Mouse (Mus musculus) lung, adult 2 months (tissue): Measurements from ENCODE around the gene Evi2a. TPM values are rescaled to one million over a fixed set of nuclear protein-coding genes. Genes with fewer than 3 reads are reported as not detected.

Source experiments
- DNase-seq: peaks from one replicate; pipeline ENCODE4 v3.0.0; 2022
- H3K4me1 ChIP-seq: fragments of 200-500 bp; 2 replicates; pipeline ENCODE4 v1.6.1; 2011; ENCODE audit warnings: low read length; ENCODE audit not compliant: control insufficient read depth, insufficient read depth
- H3K4me3 ChIP-seq: fragments of 200-500 bp; replicated peaks from 2 replicates; pipeline ENCODE3; 2011; ENCODE audit warnings: low read depth, mild to moderate bottlenecking, control low read depth, low read length; ENCODE audit errors: extremely low read depth
- CTCF ChIP-seq: fragments of 200-500 bp; IDR thresholded peaks from 2 replicates; pipeline ENCODE4 v1.5.1; 2011; ENCODE audit warnings: mild to moderate bottlenecking, low read length, control low read depth; ENCODE audit not compliant: insufficient read depth
- POLR2A ChIP-seq: fragments of 200-500 bp; IDR thresholded peaks from 2 replicates; pipeline ENCODE4 v1.6.1; 2011; ENCODE audit warnings: low read depth, mild to moderate bottlenecking, control low read depth, low read length, borderline replicate concordance; ENCODE audit errors: extremely low read depth
- WGBS: fragments of 180-500 bp; shearing (Covaris S2); methylation state at CpG from one replicate; pipeline ENCODE4 v1.1.7; 2018; 5-methylcytosine and 5-hydroxymethylcytosine counted together
- polyA plus RNA-seq: library from polyadenylated mRNA; depleted of rRNA; stranded (reverse); fragments of >200 nt; gene quantifications from 2 replicates; pipeline ENCODE4 v1.2.3, GENCODE M21; 2012; rRNA removed

The Evi2a gene
- 7.7 and 14.0 TPM in 2 replicates for polyA plus RNA-seq

- WGBS, result 69% methylated on average over 7 of the region's 7 CpGs
- H3K4me1 ChIP-seq, result peaks cover 5% of the 10 kb centered on the region; the same call in 1 of the 2 replicates
- DNase-seq, result no peak
- TF ChIP-seq CTCF, result no peak
- no peak for TF ChIP-seq POLR2A
- peak within 1 kb of the TSS; percentile 24 for H3K4me3 ChIP-seq
Measured at GRCm38 (mm10) chr11:79530333-79530761, at the start of gene Evi2a, which contains the start of gene Evi2. Evi2a (minus strand) TSS chr11:79530609. Evi2 (minus strand) TSS chr11:79530589.

DNA sequence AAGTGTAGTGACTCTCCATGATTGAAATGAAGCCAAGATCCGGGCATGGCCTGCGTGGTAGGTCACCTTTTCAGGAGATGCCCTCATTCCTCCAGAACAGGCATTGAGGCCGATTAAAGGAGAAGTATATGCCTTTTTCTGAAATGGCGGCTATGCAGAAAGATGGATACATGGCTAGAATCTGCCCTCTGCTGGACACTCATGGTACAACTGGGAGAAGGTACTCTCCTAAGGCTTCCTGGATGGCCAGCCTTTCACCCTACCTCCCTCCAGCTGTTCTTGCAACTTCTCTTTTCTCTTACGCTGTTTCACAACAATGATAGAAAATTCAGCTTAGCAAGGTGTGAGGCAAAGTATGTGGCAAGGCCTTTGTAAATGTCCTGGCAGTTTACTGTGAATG lies 47.3 kb upstream of the Evi2a start:
- peak; percentile 68 for DNase-seq
- TF ChIP-seq CTCF, result 0 out of 2 replicates have a peak, but pooled peaks have one; percentile 44
- TF ChIP-seq POLR2A, result no peak
- Histone ChIP-seq H3K4me3 (no peak overlapping the region), H3K4me1 (no peaks in the 10 kb centered on the region)
- 36% methylated on average over 5 of the region's 5 CpGs for WGBS

- H3K4me3 ChIP-seq, result no peak overlapping the region
- WGBS, result 87% methylated on average over 14 of the region's 14 CpGs
Measured at GRCm38 (mm10) chr11:79575383-79576073, 45.1 kb upstream of the Evi2a start.

GRCm38 (mm10) chr11:79573836-79574235 lies 43.4 kb upstream of the Evi2a start:
- TF ChIP-seq POLR2A (no peak), CTCF (no peak)
- no peaks in the 10 kb centered on the region for H3K4me1 ChIP-seq
- DNase-seq, result no peak
- 84% methylated on average over 3 of the region's 3 CpGs for WGBS
- H3K4me3 ChIP-seq, result no peak overlapping the region

More at GRCm38 (mm10) chr11:79575383-79576073, 45.1 kb upstream of the Evi2a start:
- no peak for DNase-seq
- no peaks in the 10 kb centered on the region for H3K4me1 ChIP-seq
- no peak for TF ChIP-seq CTCF

DNA sequence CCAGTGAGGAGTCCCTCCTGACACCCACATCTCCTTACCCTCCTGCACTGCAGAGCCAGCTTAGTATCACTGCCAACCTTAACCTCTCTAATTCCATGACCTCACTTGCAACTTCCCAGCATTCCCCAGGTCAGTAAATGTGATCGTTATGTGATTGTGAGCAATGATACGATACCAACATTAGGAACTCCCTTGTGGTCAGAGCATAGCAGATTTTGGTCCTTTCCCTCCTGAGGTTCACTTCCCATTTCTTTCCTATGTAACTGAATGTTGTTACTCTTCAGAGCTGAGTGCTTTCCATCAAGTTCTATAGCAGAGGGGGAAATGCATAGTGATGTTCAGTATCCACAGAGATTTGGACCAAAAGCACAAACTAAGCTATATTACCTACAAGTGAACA lies 39.9 kb upstream of the Evi2a start:
- Histone ChIP-seq H3K4me1 (no peaks in the 10 kb centered on the region), H3K4me3 (no peak overlapping the region)
- no peak for DNase-seq
- no peak for TF ChIP-seq CTCF
- no peak for TF ChIP-seq POLR2A
- WGBS, result 93% methylated on average over 2 of the region's 2 CpGs

- TF ChIP-seq POLR2A (no peak), CTCF (no peak)
- no peak for DNase-seq
- 87% methylated on average over 11 of the region's 11 CpGs for WGBS
- Histone ChIP-seq H3K4me3 (no peak overlapping the region), H3K4me1 (no peaks in the 10 kb centered on the region)
Measured at GRCm38 (mm10) chr11:79568197-79568911, 37.9 kb upstream of the Evi2a start.

DNA sequence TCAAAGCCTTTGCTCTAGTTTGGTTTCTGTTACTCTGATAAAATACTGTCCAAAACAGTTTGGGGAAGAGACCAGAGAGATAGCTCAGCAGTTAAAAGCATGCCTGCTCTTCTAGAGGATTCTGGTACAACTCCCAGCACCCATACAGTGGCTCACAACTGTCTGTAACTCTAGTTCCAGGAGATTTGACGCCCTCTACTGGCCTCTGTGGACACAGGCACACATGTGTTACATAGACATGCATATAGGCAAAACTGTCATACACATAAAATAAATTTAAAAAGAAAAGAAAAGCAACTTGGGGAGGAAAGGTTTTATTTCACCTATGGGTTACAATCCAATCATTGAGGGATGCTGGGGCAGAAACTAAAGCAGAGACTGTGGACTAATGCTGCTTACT lies 36.5 kb upstream of the Evi2a start:
- no peaks in the 10 kb centered on the region for H3K4me1 ChIP-seq
- no peak for DNase-seq
- H3K4me3 ChIP-seq, result no peak overlapping the region
- no peak for TF ChIP-seq POLR2A
- no peak for TF ChIP-seq CTCF
- whole genome bisulfite sequencing, result 72% methylated on average over 1 of the region's 1 CpGs

DNA sequence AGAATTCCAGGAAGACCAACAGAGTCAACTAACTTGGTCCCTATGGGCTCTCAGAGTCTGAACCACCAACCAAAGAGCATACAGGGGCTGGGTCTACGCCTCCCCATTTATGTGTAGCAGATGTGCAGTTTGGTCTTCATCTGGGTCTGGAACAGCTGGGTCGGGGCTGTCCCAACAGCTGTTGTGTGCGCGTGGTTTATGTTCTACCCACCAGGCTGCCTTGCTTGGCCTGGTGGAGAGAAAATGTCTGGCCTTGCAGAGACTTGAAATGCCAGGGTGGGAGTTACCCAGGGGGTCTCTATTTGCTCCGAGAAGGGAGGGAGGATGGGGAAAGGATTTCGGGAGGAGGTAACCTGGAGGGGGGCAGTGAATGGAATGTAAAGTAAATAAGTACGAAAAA lies 33.1 kb upstream of the Evi2a start:
- TF ChIP-seq POLR2A, result no peak
- TF ChIP-seq CTCF, result no peak
- H3K4me3 ChIP-seq, result no peak overlapping the region
- WGBS, result 94% methylated on average over 7 of the region's 7 CpGs
- H3K4me1 ChIP-seq, result no peaks in the 10 kb centered on the region
- no peak for DNase-seq

GRCm38 (mm10) chr11:79560536-79560935 lies 30.1 kb upstream of the Evi2a start:
- WGBS, result 86% methylated on average over 4 of the region's 4 CpGs

GRCm38 (mm10) chr11:79552622-79553021 lies 22.2 kb upstream of the Evi2a start:
- no peak for DNase-seq
- no peak for TF ChIP-seq CTCF
- no peak for TF ChIP-seq POLR2A
- H3K4me1 ChIP-seq, result no peaks in the 10 kb centered on the region
- H3K4me3 ChIP-seq, result no peak overlapping the region
- WGBS, result 78% methylated on average over 1 of the region's 1 CpGs

More at GRCm38 (mm10) chr11:79560536-79560935, 30.1 kb upstream of the Evi2a start:
- no peaks in the 10 kb centered on the region for H3K4me1 ChIP-seq
- TF ChIP-seq POLR2A, result no peak
- TF ChIP-seq CTCF, result no peak
- DNase-seq, result no peak
- no peak overlapping the region for H3K4me3 ChIP-seq
